Mouse (Mus musculus): ENCODE measurements around the gene Pter.

- TF ChIP-seq POLR2A (IDR thresholded peaks at IDR 0.05; ENCODE audit: insufficient read depth, low read depth, low read length) (no peak), CTCF (IDR thresholded peaks at IDR 0.05; ENCODE audit: insufficient read depth, low read depth, low read length) (no peak)
These were observed 42.8 kb upstream of the Pter start for GRCm38 (mm10) chr2:12881009-12881408.

All from olfactory bulb, adult 2 months (tissue).